Mouse (Mus musculus): ENCODE results near the gene Taf3. TPM values are rescaled to one million over a fixed set of nuclear protein-coding genes. Genes with fewer than 3 reads are reported as not detected.
A peak's percentile ranks its signal among the peaks of the same experiment; 100 is the strongest.

Gene Taf3
- polyA plus RNA-seq, 2 experiments: 4.7 to 5.0 TPM

DNA sequence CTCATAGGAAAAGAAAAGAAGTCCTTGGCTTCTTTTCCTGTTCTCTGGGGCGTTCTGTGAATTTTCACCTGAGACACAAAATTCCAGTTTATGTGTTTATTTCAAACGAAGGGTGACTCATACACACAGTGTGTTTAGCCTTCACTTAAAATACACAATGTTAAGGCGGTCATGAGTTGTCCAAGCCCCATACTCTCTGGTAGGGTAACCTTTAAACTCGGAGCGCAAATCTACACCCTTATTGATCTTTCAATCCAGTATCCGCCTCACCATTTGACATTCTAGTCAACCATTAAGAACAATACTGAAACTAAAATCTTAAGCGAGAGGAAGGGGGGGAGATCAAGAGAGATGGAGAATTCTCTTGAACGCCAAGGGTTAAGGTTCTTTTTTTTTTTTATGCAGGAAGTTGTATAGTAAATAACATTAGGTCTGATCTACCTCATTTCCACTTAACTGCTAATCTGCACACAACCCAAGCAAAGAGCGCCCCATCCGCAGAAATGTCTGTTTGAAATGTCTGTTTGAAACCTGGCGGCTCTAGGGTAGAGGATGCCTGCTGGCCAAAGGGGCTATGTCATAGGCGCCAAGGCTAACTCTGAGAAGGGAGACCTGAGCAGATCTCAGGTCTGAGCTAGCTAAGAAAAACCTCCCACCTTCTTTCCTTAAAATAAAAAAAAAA lies 172.6 kb downstream of the Taf3 start:
- Histone ChIP-seq H3K4me3 (ENCODE audit: insufficient read depth in 1 of 2, low read depth in 2 of 2, low read length in 2 of 2) (no peak overlapping the region; a peak in 1 of 4 replicates), H3K9me3 (ENCODE audit: control insufficient read depth, low read length) (no peaks in the 10 kb centered on the region), H3K4me1 (replicated peaks; ENCODE audit: control insufficient read depth in 2 of 2, insufficient read depth in 2 of 2, low read length in 1 of 2) (peaks cover 0 to 2% of the 10 kb centered on the region in 2 experiments; a peak in 2 of 4 replicates), H3K9ac (replicated peaks) (no peak overlapping the region), H3K27me3 (ENCODE audit: control insufficient read depth, insufficient read depth, low read length) (peaks cover 79% of the 10 kb centered on the region), H3K4me2 (ENCODE audit: low read depth) (peak overlapping the region; percentile 77), H3K27ac (no peak overlapping the region), H3K36me3 (replicated peaks; ENCODE audit: control insufficient read depth, insufficient read depth, low read depth) (no peaks in the 10 kb centered on the region)
- no peak for DNase-seq (ENCODE audit: low read depth in 3 of 3, low spot score in 3 of 3)
- no peak for ATAC-seq (ENCODE audit: insufficient read depth)
- TF ChIP-seq EP300 (IDR thresholded peaks at IDR 0.05; ENCODE audit: low read depth): no peak
- TF ChIP-seq CTCF (IDR thresholded peaks at IDR 0.05; ENCODE audit: low read depth): no peak
- WGBS (ENCODE audit: insufficient replicate concordance): 43% methylated on average over 12 of the region's 12 CpGs

DNA sequence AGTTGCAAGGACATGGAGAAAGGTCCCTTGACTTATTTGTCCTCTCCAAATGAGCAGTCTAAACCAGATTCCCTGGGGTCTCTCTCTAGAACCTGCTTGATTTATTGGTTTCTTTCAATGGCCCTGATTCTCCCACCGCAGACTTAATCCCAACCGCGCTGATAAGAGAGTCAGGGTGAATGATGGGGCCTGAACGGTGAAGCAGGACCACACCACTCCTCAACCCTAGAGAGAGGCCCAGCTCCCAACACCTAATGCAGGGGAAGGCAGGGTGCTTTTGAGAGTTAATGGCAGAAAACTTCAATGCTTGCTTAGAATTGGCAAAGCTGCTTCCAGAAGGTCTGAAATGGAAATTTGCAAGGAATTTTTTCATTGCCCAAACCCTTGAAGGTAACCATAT lies 173.2 kb downstream of the Taf3 start:
- no peak for TF ChIP-seq EP300 (IDR thresholded peaks at IDR 0.05; ENCODE audit: low read depth)
- no peak for TF ChIP-seq CTCF (IDR thresholded peaks at IDR 0.05; ENCODE audit: low read depth)
- no peak for ATAC-seq (ENCODE audit: insufficient read depth)
- Histone ChIP-seq H3K9ac (replicated peaks) (no peak overlapping the region), H3K4me3 (ENCODE audit: insufficient read depth in 1 of 2, low read depth in 2 of 2, low read length in 2 of 2) (no peak overlapping the region), H3K27me3 (ENCODE audit: control insufficient read depth, insufficient read depth, low read length) (peaks cover 73% of the 10 kb centered on the region), H3K4me1 (replicated peaks; ENCODE audit: control insufficient read depth in 2 of 2, insufficient read depth in 2 of 2, low read length in 1 of 2) (peaks cover 0 to 2% of the 10 kb centered on the region in 2 experiments; a peak in 2 of 4 replicates), H3K27ac (no peak overlapping the region), H3K36me3 (replicated peaks; ENCODE audit: control insufficient read depth, insufficient read depth, low read depth) (no peaks in the 10 kb centered on the region), H3K4me2 (ENCODE audit: low read depth) (no peak overlapping the region), H3K9me3 (ENCODE audit: control insufficient read depth, low read length) (no peaks in the 10 kb centered on the region)
- no peak for DNase-seq (ENCODE audit: low read depth in 3 of 3, low spot score in 3 of 3)
- WGBS (ENCODE audit: insufficient replicate concordance): 37% methylated on average over 4 of the region's 4 CpGs

DNA sequence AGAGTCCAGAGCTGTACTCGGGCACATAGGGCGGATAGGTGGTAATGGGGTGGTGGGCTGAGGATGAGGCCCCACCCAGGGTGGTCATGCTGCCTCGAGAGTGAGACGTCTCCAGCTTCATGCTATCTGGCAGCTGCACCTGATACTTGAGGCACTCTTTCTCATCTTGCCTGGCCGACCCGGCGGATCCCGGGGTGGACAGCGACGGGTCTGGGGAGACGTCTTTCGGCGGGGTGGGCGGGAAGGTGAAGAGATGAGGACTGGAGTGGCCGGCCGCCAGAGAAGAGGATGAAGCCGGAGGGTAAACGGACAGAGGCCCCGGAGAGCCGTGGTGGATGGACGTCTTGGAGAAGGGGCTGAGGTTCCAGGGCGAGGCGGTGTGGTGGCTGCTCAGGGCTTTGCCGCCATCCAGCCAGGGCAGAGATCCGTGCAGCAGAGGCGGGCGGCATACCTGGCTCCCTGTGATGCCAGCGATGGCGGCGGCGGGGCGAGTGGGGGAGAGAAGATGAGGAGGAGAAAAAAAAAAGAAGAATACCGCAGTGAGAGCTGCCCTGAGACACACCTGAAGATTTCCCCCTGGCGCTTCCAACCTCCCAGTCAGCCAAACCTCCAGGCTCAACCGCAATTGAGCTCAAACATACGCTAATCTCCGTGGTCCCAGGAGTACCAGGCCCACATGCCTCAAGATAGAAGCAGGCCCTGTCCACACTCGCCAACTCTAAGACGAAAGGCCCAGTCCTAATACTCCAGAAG lies 173.8 kb downstream of the Taf3 start:
- ATAC-seq (ENCODE audit: insufficient read depth) (no peak), DNase-seq (ENCODE audit: low read depth in 3 of 3, low spot score in 3 of 3) (no peak)
- Histone ChIP-seq H3K4me3 (ENCODE audit: insufficient read depth in 1 of 2, low read depth in 2 of 2, low read length in 2 of 2) (no peak overlapping the region), H3K27ac (no peak overlapping the region), H3K4me2 (ENCODE audit: low read depth) (no peak overlapping the region), H3K4me1 (replicated peaks; ENCODE audit: control insufficient read depth in 2 of 2, insufficient read depth in 2 of 2, low read length in 1 of 2) (peaks cover 0 to 2% of the 10 kb centered on the region in 2 experiments; a peak in 2 of 4 replicates), H3K27me3 (ENCODE audit: control insufficient read depth, insufficient read depth, low read length) (peaks cover 67% of the 10 kb centered on the region), H3K9me3 (ENCODE audit: control insufficient read depth, low read length) (no peaks in the 10 kb centered on the region), H3K9ac (replicated peaks) (no peak overlapping the region), H3K36me3 (replicated peaks; ENCODE audit: control insufficient read depth, insufficient read depth, low read depth) (no peaks in the 10 kb centered on the region)
- TF ChIP-seq EP300 (IDR thresholded peaks at IDR 0.05; ENCODE audit: low read depth) (no peak), CTCF (IDR thresholded peaks at IDR 0.05; ENCODE audit: low read depth) (no peak)
- 41% methylated on average over 37 of the region's 39 CpGs for WGBS (ENCODE audit: insufficient replicate concordance)

DNA sequence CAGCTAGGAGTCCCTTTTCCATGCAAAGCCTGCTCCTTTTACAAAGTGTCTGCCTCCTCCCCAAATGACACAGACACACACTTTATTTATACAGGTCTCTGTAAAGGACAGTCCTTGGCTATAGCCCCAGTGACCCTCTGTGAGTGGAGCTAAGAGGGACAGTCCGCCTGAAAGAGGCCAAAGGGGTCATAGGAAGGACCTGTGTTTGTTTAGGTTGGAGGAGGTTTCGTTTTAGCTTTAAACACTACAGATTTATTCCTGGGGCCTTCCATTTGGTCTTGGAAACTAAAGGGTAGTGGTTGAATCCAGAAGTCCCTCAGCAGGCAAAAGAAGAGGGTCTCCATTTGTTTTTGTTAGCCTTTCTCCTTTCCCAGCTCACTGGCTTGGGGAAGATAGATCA lies 174.6 kb downstream of the Taf3 start:
- no peak overlapping the region for H3K4me2 ChIP-seq (ENCODE audit: low read depth)
- peaks cover 58% of the 10 kb centered on the region for H3K27me3 ChIP-seq (ENCODE audit: control insufficient read depth, insufficient read depth, low read length)
- no peak overlapping the region for H3K4me3 ChIP-seq (ENCODE audit: insufficient read depth in 1 of 2, low read depth in 2 of 2, low read length in 2 of 2)
- ATAC-seq (ENCODE audit: insufficient read depth): no peak
- H3K9me3 ChIP-seq (ENCODE audit: control insufficient read depth, low read length): no peaks in the 10 kb centered on the region
- H3K36me3 ChIP-seq (replicated peaks; ENCODE audit: control insufficient read depth, insufficient read depth, low read depth): no peaks in the 10 kb centered on the region
- TF ChIP-seq EP300 (IDR thresholded peaks at IDR 0.05; ENCODE audit: low read depth): no peak
- TF ChIP-seq CTCF (IDR thresholded peaks at IDR 0.05; ENCODE audit: low read depth): no peak
- H3K9ac ChIP-seq (replicated peaks): no peak overlapping the region
- WGBS (ENCODE audit: insufficient replicate concordance): 54% methylated on average over 2 of the region's 2 CpGs
- H3K4me1 ChIP-seq (replicated peaks; ENCODE audit: control insufficient read depth in 2 of 2, insufficient read depth in 2 of 2, low read length in 1 of 2): peaks cover 0 to 2% of the 10 kb centered on the region in 2 experiments; a peak in 2 of 4 replicates
- DNase-seq (ENCODE audit: low read depth in 3 of 3, low spot score in 3 of 3): no peak
- H3K27ac ChIP-seq: no peak overlapping the region

DNA sequence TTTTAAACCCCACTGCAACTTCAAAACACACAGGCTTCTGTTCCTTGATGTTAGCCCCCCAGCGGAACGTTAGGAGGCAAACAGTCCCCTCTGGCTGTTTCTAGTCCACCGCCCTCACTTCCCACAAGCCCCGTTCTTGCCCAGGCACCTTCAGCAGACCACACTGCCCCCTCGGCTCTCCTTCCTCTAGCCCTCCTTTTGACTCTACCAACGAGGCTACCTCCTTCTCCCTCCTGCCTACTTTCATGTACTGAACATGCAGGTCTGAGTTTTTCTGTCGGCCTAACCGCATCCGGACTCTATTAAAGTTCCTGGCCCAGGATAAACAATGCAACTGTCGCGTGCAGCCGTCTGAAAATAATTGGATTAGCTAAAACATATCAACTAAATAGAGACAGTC lies 175.7 kb downstream of the Taf3 start:
- WGBS (ENCODE audit: insufficient replicate concordance): 10% methylated on average over 12 of the region's 12 CpGs
- no peak overlapping the region for H3K4me3 ChIP-seq (ENCODE audit: insufficient read depth in 1 of 2, low read depth in 2 of 2, low read length in 2 of 2)
- no peak overlapping the region for H3K9ac ChIP-seq (replicated peaks)
- peaks cover 47% of the 10 kb centered on the region for H3K27me3 ChIP-seq (ENCODE audit: control insufficient read depth, insufficient read depth, low read length)
- TF ChIP-seq CTCF (IDR thresholded peaks at IDR 0.05; ENCODE audit: low read depth) (no peak), EP300 (IDR thresholded peaks at IDR 0.05; ENCODE audit: low read depth) (no peak)
- H3K4me2 ChIP-seq (ENCODE audit: low read depth): no peak overlapping the region
- H3K9me3 ChIP-seq (ENCODE audit: control insufficient read depth, low read length): no peaks in the 10 kb centered on the region
- H3K4me1 ChIP-seq (replicated peaks; ENCODE audit: control insufficient read depth in 2 of 2, insufficient read depth in 2 of 2, low read length in 1 of 2): peaks cover 0 to 2% of the 10 kb centered on the region in 2 experiments; a peak in 2 of 4 replicates
- H3K27ac ChIP-seq: no peak overlapping the region
- DNase-seq (ENCODE audit: low read depth in 3 of 3, low spot score in 3 of 3) (no peak), ATAC-seq (ENCODE audit: insufficient read depth) (no peak)
- no peaks in the 10 kb centered on the region for H3K36me3 ChIP-seq (replicated peaks; ENCODE audit: control insufficient read depth, insufficient read depth, low read depth)
